Mouse (Mus musculus) kidney, adult 8-10 months (tissue): ENCODE results near the gene Prss35.

ENCODE experiments used
- DNase-seq, 2 experiments: peaks; one replicate each; pipeline ENCODE4 v3.0.0; 2022

Gene Prss35

DNA sequence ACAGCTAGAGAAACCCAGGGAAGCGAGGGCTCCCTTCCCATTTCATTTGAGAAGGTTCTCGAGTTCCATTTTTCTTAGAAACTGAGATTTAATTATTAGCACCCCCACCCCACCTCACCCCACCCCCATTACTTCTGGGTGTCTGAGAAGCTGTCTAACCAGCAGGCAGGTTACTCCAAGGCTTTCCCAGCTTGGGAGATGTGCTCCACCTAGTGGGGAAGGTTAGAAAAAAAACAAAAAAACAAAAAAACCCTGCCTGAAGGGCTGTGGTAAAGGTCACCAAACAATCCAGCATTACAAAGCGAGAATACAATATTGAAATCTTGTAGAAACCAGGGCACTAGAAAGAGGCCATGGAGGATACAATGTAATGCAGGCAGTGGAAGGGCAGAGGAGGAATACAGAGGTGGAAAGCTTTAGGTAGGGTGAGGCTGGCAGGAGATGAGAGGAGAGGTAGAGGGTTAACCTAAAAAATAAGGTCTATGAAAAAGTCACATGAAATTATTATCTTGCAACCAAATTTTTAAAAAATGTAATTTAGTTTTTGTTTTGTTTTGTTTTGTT, 57.2 kb downstream of the Prss35 start:
- DNase-seq: peak; percentile 7 to 9
